Mouse (Mus musculus): ENCODE results near the gene Samd4.

- no peak for TF ChIP-seq CTCF (conservative IDR thresholded peaks at IDR 0.05; ENCODE audit: low read length)
- TF ChIP-seq NANOG (IDR thresholded peaks at IDR 0.05; ENCODE audit: borderline replicate concordance, low read length): no peak
- no peak for TF ChIP-seq POU5F1 (IDR thresholded peaks at IDR 0.05; ENCODE audit: borderline replicate concordance, low read length)
These were observed 33.9 kb downstream of the Samd4 start for GRCm38 (mm10) chr14:46916581-46916980.
